Mouse (Mus musculus): ENCODE measurements around the gene Fam43a. TPM values are rescaled to one million over a fixed set of nuclear protein-coding genes. Genes with fewer than 3 reads are reported as not detected.
A peak's percentile ranks its signal among the peaks of the same experiment; 100 is the strongest.

Fam43a gene
- polyA plus RNA-seq, 1 experiment from 2014 or later, result 15.9 TPM

DNA sequence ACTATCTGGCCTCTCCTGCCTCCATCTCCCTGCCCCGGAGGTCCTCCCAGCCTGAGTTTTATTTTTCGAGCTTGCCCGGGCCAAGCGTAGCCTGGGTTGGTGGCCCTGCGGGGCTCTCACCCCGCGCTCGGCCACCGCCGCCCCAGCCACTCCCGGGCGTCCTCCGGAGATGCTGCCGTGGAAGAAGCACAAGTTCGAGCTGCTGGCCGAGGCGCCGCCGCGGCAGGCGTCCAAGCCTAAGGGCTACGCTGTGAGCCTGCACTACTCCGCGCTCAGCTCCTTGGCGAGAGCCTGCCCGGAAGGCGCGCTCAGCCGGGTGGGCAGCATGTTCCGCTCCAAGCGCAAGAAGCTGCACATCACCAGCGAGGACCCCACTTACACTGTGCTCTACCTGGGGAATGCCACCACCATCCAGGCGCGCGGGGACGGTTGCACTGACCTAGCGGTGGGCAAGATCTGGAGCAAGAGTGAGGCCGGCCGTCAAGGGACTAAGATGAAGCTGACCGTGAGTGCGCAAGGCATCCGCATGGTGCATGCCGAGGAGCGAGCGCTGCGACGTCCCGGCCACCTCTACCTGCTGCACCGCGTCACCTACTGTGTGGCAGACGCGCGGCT lies 1.0 kb downstream of the Fam43a start:
- peaks cover 22% of the 10 kb centered on the region for H3K27me3 ChIP-seq (replicated peaks)
- H3K27ac ChIP-seq, result no peak overlapping the region
- H3K4me2 ChIP-seq, result peak overlapping the region; percentile 97
- WGBS, result under 1% methylated on average over 53 of the region's 53 CpGs
- peak overlapping the region; percentile 65 for H3K9ac ChIP-seq
- peaks cover 46% of the 10 kb centered on the region for H3K4me1 ChIP-seq
- no peaks in the 10 kb centered on the region for H3K36me3 ChIP-seq (replicated peaks)
- H3K9me3 ChIP-seq, result no peaks in the 10 kb centered on the region
- H3K4me3 ChIP-seq, result peak overlapping the region; percentile 55
- peak; percentile 41; the same call in 1 of the 2 replicates for ATAC-seq (replicated peaks)

DNA sequence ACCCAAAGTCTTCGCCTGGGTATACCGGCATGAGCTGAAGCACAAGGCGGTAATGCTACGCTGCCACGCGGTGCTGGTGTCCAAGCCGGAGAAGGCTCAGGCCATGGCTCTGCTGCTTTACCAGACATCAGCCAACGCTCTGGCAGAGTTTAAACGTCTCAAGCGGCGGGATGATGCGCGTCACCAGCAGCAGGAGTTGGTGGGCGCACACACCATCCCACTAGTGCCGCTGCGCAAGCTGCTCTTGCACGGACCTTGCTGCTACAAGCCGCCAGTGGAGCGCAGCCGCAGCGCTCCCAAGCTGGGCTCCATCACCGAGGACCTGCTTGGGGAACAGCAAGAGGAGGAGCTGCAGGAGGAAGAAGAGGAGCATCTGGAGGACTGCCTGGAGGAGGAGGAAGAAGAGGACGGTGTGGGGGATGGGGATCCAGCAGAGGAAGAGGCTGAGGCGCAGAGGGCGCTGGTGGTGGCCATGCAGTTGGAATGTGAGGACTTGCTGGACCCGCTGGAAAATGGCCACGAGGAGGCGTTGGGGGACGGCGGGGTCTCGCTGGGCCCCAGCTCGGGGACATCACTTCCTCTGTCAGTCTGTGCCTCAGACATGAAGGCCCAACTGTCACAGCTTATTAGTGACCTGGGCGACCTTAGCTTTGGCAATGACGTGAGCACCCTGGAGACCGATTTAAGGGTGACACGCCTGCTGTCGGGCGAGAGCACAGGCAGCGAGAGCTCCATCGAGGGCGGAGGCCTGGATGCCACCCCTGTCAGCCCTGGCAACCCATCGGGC lies 1.7 kb downstream of the Fam43a start:
- H3K9ac ChIP-seq, result peak overlapping the region; percentile 65
- no peak overlapping the region for H3K27ac ChIP-seq
- H3K4me2 ChIP-seq, result peak overlapping the region; percentile 97
- H3K4me1 ChIP-seq, result peaks cover 47% of the 10 kb centered on the region
- 7% methylated on average over 42 of the region's 42 CpGs for WGBS
- H3K9me3 ChIP-seq, result no peaks in the 10 kb centered on the region
- peak; percentile 18 for ATAC-seq (replicated peaks)
- H3K36me3 ChIP-seq (replicated peaks), result no peaks in the 10 kb centered on the region
- peaks cover 22% of the 10 kb centered on the region for H3K27me3 ChIP-seq (replicated peaks)
- H3K4me3 ChIP-seq, result peak overlapping the region; percentile 55

DNA sequence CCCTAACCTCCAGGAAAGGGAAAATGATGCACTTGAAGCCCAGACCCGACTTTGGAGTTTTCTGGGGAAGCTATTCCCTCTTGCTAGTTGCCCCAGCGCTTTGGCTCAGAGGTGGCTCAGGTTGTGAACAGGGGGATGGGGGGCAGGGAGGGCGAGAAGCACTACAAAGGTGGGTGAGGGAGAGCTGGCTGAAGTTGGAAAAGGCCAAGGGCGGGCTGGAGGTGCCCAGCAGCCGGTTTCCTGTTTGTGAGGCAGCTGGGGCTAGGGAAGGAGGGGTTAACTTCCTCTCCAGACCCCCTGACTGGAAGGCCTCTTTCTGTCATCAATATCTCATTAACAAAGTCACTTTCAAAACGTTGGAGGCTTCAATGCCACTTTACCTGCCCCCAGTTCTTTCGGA lies 2.4 kb downstream of the Fam43a start:
- Histone ChIP-seq H3K4me2 (peak overlapping the region; percentile 97), H3K4me3 (peak overlapping the region; percentile 55), H3K9ac (no peak overlapping the region), H3K27ac (no peak overlapping the region), H3K36me3 (replicated peaks) (no peaks in the 10 kb centered on the region), H3K27me3 (replicated peaks) (peaks cover 22% of the 10 kb centered on the region), H3K9me3 (no peaks in the 10 kb centered on the region), H3K4me1 (peaks cover 41% of the 10 kb centered on the region)
- no peak for ATAC-seq (replicated peaks)
- WGBS, result 36% methylated on average over 7 of the region's 7 CpGs

DNA sequence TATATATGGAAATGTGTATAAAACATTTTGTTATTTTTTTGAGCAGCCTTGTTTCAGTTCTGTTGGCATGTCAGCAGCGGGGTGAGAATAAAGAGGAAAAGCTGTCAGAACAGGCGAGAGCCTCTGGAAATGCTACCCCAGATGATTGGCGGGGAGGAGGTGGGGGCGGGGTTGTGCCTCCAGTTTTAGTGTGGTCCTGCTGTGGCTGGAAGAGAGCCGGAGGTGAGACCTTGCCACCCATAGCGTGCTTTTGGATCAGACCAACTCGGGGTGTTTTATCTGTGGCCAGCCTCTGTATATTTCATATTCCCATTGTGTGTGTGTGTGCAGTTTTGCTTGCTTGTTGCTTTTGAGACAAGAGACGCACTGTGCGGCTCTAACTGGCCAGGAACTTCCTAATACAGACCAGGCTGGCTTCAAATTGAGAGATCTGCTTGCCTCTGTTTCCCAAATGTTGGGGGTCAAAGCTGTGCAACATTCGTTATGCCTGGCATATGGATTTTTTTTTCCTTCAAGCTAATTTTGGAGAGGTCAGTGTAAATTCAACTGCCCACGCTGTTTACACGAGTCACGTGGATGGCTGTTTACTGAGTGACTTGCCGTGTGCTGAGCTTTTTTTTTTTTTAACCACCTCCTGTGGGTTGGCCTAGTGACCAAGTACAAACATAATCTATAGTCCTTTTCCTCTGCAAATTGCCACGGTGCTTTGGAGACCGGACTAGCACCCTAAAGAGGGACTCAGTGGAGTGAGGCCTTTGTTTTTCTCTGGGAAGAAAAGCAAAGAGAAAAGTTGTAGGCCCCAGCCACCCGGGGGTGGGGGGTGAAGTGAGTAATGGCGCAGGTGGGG lies 3.4 kb downstream of the Fam43a start:
- no peak for ATAC-seq (replicated peaks)
- 37% methylated on average over 18 of the region's 18 CpGs for WGBS

DNA sequence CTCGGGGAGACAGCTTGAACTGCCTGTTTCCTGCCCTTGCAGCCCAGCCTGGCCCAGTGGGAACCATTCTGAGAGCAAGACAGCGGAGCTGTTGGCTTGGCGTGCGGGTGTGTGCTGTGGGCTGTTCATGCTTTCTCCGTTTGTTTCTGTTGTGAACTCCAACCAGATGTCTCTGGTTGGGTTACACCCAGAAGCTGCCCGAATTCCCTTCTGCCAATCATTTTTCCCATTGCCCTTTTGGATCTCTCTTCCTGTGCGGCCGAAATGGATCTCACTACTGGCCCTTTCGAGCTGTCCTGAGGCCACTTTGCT lies 4.0 kb downstream of the Fam43a start:
- no peak for ATAC-seq (replicated peaks)
- WGBS, result 67% methylated on average over 9 of the region's 9 CpGs
- H3K27ac ChIP-seq, result no peak overlapping the region
- H3K4me2 ChIP-seq, result no peak overlapping the region
- H3K4me3 ChIP-seq, result no peak overlapping the region
- H3K4me1 ChIP-seq, result peaks cover 35% of the 10 kb centered on the region
- H3K9me3 ChIP-seq, result no peaks in the 10 kb centered on the region
- no peak overlapping the region for H3K9ac ChIP-seq
- no peaks in the 10 kb centered on the region for H3K36me3 ChIP-seq (replicated peaks)
- H3K27me3 ChIP-seq (replicated peaks), result peaks cover 21% of the 10 kb centered on the region

More for the DNA sequence above, 3.4 kb downstream of the Fam43a start:
- H3K27me3 ChIP-seq (replicated peaks), result peaks cover 22% of the 10 kb centered on the region
- no peaks in the 10 kb centered on the region for H3K36me3 ChIP-seq (replicated peaks)
- H3K4me3 ChIP-seq, result no peak overlapping the region
- no peak overlapping the region for H3K9ac ChIP-seq
- H3K4me2 ChIP-seq, result peak overlapping the region; percentile 97; the same call in 1 of the 2 replicates
- no peak overlapping the region for H3K27ac ChIP-seq
- H3K9me3 ChIP-seq, result no peaks in the 10 kb centered on the region
- H3K4me1 ChIP-seq, result peaks cover 35% of the 10 kb centered on the region

DNA sequence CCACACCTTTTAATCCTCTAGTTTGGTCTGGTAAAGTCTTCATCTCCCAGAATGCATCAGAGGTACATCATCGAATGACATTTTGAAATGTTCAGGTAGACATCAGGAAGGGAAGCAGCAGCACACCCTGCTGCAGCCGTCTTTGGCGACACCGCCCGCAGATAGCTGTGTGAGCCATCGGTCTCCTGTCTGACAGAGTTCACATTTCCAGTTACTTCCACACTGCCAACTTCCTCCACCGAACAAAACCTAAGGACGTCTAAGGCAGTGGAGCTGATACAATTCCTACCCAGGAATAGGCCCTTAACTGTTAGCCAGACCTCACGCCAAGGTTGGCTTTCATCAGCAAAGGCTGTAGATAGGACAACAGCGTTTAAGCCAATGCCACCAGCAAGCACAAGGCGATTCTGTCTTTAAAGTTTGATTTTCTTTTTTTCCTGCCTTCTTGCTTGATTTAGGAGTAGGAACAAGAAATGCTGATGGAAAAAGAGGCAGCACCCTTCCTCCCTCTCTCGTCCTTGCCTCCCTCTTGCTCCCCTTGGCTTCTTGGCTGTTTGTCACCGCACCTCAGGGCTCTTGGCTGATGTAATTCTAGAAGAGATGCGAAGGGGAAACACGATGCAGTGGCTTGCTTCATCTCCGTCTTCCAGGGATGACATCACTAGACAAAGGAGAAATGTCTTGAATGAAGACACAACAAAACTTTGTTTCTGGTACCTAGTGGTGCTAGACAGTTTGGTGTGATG lies 4.7 kb downstream of the Fam43a start:
- H3K4me2 ChIP-seq, result no peak overlapping the region
- no peak overlapping the region for H3K27ac ChIP-seq
- H3K36me3 ChIP-seq (replicated peaks), result no peaks in the 10 kb centered on the region
- WGBS, result 81% methylated on average over 16 of the region's 16 CpGs
- ATAC-seq (replicated peaks), result no peak
- no peaks in the 10 kb centered on the region for H3K9me3 ChIP-seq
- peaks cover 34% of the 10 kb centered on the region for H3K4me1 ChIP-seq
- peaks cover 18% of the 10 kb centered on the region for H3K27me3 ChIP-seq (replicated peaks)
- H3K4me3 ChIP-seq, result no peak overlapping the region
- no peak overlapping the region for H3K9ac ChIP-seq

DNA sequence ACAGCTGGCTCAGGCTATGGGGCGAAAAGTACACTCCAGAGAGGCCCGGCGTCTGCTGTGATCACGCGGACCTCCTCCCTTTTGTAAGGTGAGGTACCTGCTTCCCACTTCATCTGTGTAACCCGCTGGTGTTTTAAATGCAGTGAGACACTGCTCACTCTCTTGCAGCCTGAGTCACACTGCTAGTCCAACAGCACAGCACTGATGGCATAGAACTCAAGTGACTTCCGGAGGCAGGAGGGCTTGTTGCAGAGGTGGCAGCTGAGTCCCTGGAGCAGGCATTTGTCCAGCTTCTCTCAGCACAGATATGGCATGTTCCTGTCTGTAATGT lies 5.2 kb downstream of the Fam43a start:
- H3K27me3 ChIP-seq (replicated peaks), result peaks cover 18% of the 10 kb centered on the region
- 92% methylated on average over 7 of the region's 7 CpGs for WGBS
- H3K9ac ChIP-seq, result no peak overlapping the region
- no peak overlapping the region for H3K4me2 ChIP-seq
- no peak overlapping the region for H3K27ac ChIP-seq
- ATAC-seq (replicated peaks), result no peak
- H3K4me1 ChIP-seq, result peaks cover 30% of the 10 kb centered on the region
- H3K4me3 ChIP-seq, result no peak overlapping the region
- H3K36me3 ChIP-seq (replicated peaks), result no peaks in the 10 kb centered on the region
- H3K9me3 ChIP-seq, result no peaks in the 10 kb centered on the region

DNA sequence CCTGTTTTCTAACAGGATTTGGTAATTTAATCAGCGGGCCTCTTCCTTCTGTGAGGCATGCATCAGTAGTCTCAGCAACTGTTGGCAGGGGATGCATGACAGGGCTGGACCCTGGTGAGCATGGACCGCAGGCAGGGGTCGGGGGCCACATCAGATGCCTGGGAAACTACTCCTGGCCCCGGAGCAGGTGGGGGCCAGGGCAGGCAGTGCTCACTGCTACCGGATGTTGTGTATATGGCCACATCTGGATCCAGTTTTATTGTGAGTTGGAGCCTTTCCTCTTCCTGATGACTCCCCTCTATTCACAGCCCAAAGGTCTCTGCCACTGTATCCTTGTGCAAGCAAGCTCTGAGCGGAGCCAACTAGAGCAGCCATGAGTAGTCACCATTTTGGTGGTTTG lies 6.0 kb downstream of the Fam43a start:
- H3K27me3 ChIP-seq (replicated peaks), result peaks cover 15% of the 10 kb centered on the region
- no peak overlapping the region for H3K27ac ChIP-seq
- peaks cover 23% of the 10 kb centered on the region for H3K4me1 ChIP-seq
- no peak overlapping the region for H3K4me3 ChIP-seq
- ATAC-seq (replicated peaks), result no peak
- 72% methylated on average over 6 of the region's 6 CpGs for WGBS
- no peaks in the 10 kb centered on the region for H3K9me3 ChIP-seq
- no peak overlapping the region for H3K4me2 ChIP-seq
- no peak overlapping the region for H3K9ac ChIP-seq
- H3K36me3 ChIP-seq (replicated peaks), result no peaks in the 10 kb centered on the region

DNA sequence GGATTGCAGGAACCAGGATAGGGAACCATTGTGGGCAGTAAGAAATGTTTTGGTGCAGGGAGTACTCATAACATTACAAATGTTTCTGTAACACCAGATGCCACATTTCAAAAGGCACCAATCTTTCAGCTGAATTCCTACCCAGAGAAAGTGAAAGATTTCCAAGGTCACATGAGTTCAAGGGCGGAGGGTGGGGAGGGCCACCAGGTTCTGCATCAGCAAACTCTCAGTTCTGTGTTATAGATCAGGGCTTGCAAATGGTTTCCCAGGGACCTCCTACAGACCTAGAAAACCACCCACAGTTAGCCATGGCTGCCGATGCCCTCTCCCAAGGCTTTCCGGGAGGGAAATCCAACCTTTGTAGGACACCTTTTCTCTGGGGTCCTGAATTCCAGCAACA lies 8.3 kb downstream of the Fam43a start:
- 94% methylated on average over 3 of the region's 3 CpGs for WGBS
- H3K36me3 ChIP-seq (replicated peaks), result no peaks in the 10 kb centered on the region
- 0 out of 2 replicates have a peak, but pooled peaks cover 6% of the 10 kb centered on the region for H3K4me1 ChIP-seq
- ATAC-seq (replicated peaks), result no peak
- no peak overlapping the region for H3K27ac ChIP-seq
- no peaks in the 10 kb centered on the region for H3K9me3 ChIP-seq
- no peak overlapping the region for H3K9ac ChIP-seq
- H3K27me3 ChIP-seq (replicated peaks), result no peaks in the 10 kb centered on the region; the same call in 1 of the 2 replicates
- H3K4me2 ChIP-seq, result no peak overlapping the region
- H3K4me3 ChIP-seq, result no peak overlapping the region

DNA sequence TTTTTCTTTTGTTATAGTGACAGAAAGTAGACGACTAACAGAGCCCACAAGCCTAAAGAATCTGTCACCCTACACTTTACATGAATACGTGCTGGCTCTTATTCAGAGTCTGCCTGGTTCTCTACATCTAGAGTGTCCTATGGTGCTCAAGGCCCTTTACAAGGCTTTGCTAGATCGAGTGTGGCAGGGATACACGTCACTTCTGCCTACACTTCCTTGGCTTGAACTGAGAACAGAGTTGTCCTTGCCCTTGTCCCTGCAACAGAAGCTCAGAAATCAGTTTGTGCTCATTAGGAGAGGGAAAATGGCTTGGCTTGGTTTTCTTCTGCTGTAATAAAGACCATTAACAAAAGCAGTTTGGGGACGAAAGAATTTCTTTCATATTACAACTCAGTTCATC lies 11.8 kb downstream of the Fam43a start:
- Histone ChIP-seq H3K36me3 (replicated peaks) (no peaks in the 10 kb centered on the region), H3K4me2 (no peak overlapping the region), H3K27ac (no peak overlapping the region), H3K9ac (no peak overlapping the region), H3K9me3 (no peaks in the 10 kb centered on the region), H3K27me3 (replicated peaks) (no peaks in the 10 kb centered on the region), H3K4me3 (no peak overlapping the region), H3K4me1 (no peaks in the 10 kb centered on the region)
- no peak for ATAC-seq (replicated peaks)
- 87% methylated on average over 5 of the region's 5 CpGs for WGBS

DNA sequence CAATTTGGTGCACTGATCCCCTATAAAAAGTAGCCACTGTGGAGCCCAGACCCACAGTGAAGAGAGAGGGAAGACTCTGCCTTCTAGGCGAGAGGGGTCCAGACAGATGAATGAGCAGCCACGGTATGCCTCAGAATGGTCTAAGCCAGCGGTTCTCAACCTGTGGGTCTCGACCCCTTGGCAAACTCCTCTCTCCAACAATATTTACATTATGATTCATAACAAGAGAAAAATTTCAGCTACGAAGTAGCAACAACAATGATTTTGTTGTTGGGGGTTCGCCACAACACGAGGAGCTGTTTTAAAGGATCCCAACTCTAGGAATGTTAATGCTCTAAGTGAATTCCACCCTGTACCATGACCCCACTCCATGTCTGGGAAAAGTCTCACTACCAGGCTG lies 13.6 kb downstream of the Fam43a start:
- no peak overlapping the region for H3K27ac ChIP-seq
- H3K27me3 ChIP-seq (replicated peaks), result no peaks in the 10 kb centered on the region
- H3K9me3 ChIP-seq, result no peaks in the 10 kb centered on the region
- no peaks in the 10 kb centered on the region for H3K4me1 ChIP-seq
- H3K4me2 ChIP-seq, result no peak overlapping the region
- no peak overlapping the region for H3K4me3 ChIP-seq
- no peak overlapping the region for H3K9ac ChIP-seq
- no peak for ATAC-seq (replicated peaks)
- WGBS, result 85% methylated on average over 7 of the region's 7 CpGs
- no peaks in the 10 kb centered on the region for H3K36me3 ChIP-seq (replicated peaks)

DNA sequence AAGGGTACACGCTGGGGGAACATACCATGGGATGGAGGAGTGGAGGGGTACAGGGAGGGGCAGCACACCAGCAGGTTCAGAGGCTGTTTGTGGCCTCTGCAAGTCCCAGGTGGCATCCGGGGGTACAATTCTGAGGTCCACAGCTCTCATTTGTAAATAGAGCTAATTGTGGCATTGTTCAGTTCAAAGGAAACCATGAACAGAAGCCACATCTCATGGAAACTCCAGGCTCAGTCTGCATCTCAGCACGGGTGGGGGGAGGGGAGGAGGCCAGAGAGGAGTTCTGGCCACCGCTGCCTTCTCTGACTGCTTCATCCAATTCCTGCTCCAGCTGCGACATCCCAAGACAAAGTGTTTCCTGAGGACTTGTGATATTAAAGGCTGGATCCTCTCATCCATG lies 14.6 kb downstream of the Fam43a start:
- no peak overlapping the region for H3K27ac ChIP-seq
- H3K9me3 ChIP-seq, result no peaks in the 10 kb centered on the region
- no peaks in the 10 kb centered on the region for H3K36me3 ChIP-seq (replicated peaks)
- H3K4me2 ChIP-seq, result no peak overlapping the region
- ATAC-seq (replicated peaks), result no peak
- H3K27me3 ChIP-seq (replicated peaks), result no peaks in the 10 kb centered on the region
- H3K4me3 ChIP-seq, result no peak overlapping the region
- H3K9ac ChIP-seq, result no peak overlapping the region
- WGBS, result 27% methylated on average over 5 of the region's 5 CpGs
- H3K4me1 ChIP-seq, result no peaks in the 10 kb centered on the region

Measured in midbrain, embryonic 15.5 days (tissue).